Mouse (Mus musculus): Measurements from ENCODE around the gene Smad3. TPM values are rescaled to one million over a fixed set of nuclear protein-coding genes. Genes with fewer than 3 reads are reported as not detected.

Smad3 gene
- polyA plus RNA-seq, 1 experiment: 41.0 TPM

- DNase-seq: peak; percentile 38
- Histone ChIP-seq H3K4me1 (ENCODE audit: control insufficient read depth, insufficient read depth, low read length) (peaks cover 13% of the 10 kb centered on the region), H3K4me3 (replicated peaks; ENCODE audit: extremely low read depth, low read depth, low read length) (no peak overlapping the region)
- 53% methylated on average over 16 of the region's 16 CpGs for WGBS
- TF ChIP-seq CTCF (IDR thresholded peaks at IDR 0.05; ENCODE audit: insufficient read depth, low read length) (no peak), POLR2A (IDR thresholded peaks at IDR 0.05; ENCODE audit: borderline replicate concordance, extremely low read depth, low read depth, low read length) (no peak)
Measured at GRCm38 (mm10) chr9:63612565-63613515, 145.0 kb downstream of the Smad3 start.

- H3K4me1 ChIP-seq (ENCODE audit: control insufficient read depth, insufficient read depth, low read length): peaks cover 13% of the 10 kb centered on the region
- 45% methylated on average over 5 of the region's 5 CpGs for WGBS
- DNase-seq: no peak
- TF ChIP-seq CTCF (IDR thresholded peaks at IDR 0.05; ENCODE audit: insufficient read depth, low read length) (no peak), POLR2A (IDR thresholded peaks at IDR 0.05; ENCODE audit: borderline replicate concordance, extremely low read depth, low read depth, low read length) (no peak)
- no peak overlapping the region for H3K4me3 ChIP-seq (replicated peaks; ENCODE audit: extremely low read depth, low read depth, low read length)
Measured at GRCm38 (mm10) chr9:63611967-63612366, 145.8 kb downstream of the Smad3 start.

GRCm38 (mm10) chr9:63610841-63611366 is 146.9 kb downstream of the Smad3 start:
- Histone ChIP-seq H3K4me3 (replicated peaks; ENCODE audit: extremely low read depth, low read depth, low read length) (no peak overlapping the region), H3K4me1 (ENCODE audit: control insufficient read depth, insufficient read depth, low read length) (peaks cover 13% of the 10 kb centered on the region)
- no peak for DNase-seq
- 44% methylated on average over 13 of the region's 13 CpGs for WGBS
- TF ChIP-seq POLR2A (IDR thresholded peaks at IDR 0.05; ENCODE audit: borderline replicate concordance, extremely low read depth, low read depth, low read length) (no peak), CTCF (IDR thresholded peaks at IDR 0.05; ENCODE audit: insufficient read depth, low read length) (no peak)

- WGBS: 88% methylated on average over 6 of the region's 6 CpGs
- H3K4me1 ChIP-seq (ENCODE audit: control insufficient read depth, insufficient read depth, low read length): peaks cover 13% of the 10 kb centered on the region
- no peak for DNase-seq
- H3K4me3 ChIP-seq (replicated peaks; ENCODE audit: extremely low read depth, low read depth, low read length): no peak overlapping the region
- TF ChIP-seq CTCF (IDR thresholded peaks at IDR 0.05; ENCODE audit: insufficient read depth, low read length) (no peak), POLR2A (IDR thresholded peaks at IDR 0.05; ENCODE audit: borderline replicate concordance, extremely low read depth, low read depth, low read length) (no peak)
Measured at GRCm38 (mm10) chr9:63610231-63610630, 147.6 kb downstream of the Smad3 start.

GRCm38 (mm10) chr9:63609776-63610175 is 148.0 kb downstream of the Smad3 start:
- Histone ChIP-seq H3K4me3 (replicated peaks; ENCODE audit: extremely low read depth, low read depth, low read length) (no peak overlapping the region), H3K4me1 (ENCODE audit: control insufficient read depth, insufficient read depth, low read length) (peaks cover 13% of the 10 kb centered on the region)
- DNase-seq: no peak
- 93% methylated on average over 2 of the region's 2 CpGs for WGBS
- TF ChIP-seq CTCF (IDR thresholded peaks at IDR 0.05; ENCODE audit: insufficient read depth, low read length) (no peak), POLR2A (IDR thresholded peaks at IDR 0.05; ENCODE audit: borderline replicate concordance, extremely low read depth, low read depth, low read length) (no peak)

GRCm38 (mm10) chr9:63609246-63609645 is 148.5 kb downstream of the Smad3 start:
- Histone ChIP-seq H3K4me1 (ENCODE audit: control insufficient read depth, insufficient read depth, low read length) (peaks cover 13% of the 10 kb centered on the region), H3K4me3 (replicated peaks; ENCODE audit: extremely low read depth, low read depth, low read length) (no peak overlapping the region)
- no peak for DNase-seq
- WGBS: 84% methylated on average over 8 of the region's 8 CpGs
- TF ChIP-seq POLR2A (IDR thresholded peaks at IDR 0.05; ENCODE audit: borderline replicate concordance, extremely low read depth, low read depth, low read length) (no peak), CTCF (IDR thresholded peaks at IDR 0.05; ENCODE audit: insufficient read depth, low read length) (no peak)

GRCm38 (mm10) chr9:63608006-63608405 is 149.8 kb downstream of the Smad3 start:
- Histone ChIP-seq H3K4me1 (ENCODE audit: control insufficient read depth, insufficient read depth, low read length) (peaks cover 8% of the 10 kb centered on the region), H3K4me3 (replicated peaks; ENCODE audit: extremely low read depth, low read depth, low read length) (no peak overlapping the region)
- 77% methylated on average over 6 of the region's 6 CpGs for WGBS
- TF ChIP-seq POLR2A (IDR thresholded peaks at IDR 0.05; ENCODE audit: borderline replicate concordance, extremely low read depth, low read depth, low read length) (no peak), CTCF (IDR thresholded peaks at IDR 0.05; ENCODE audit: insufficient read depth, low read length) (no peak)
- no peak for DNase-seq

- DNase-seq: no peak
- no peak for TF ChIP-seq POLR2A (IDR thresholded peaks at IDR 0.05; ENCODE audit: borderline replicate concordance, extremely low read depth, low read depth, low read length)
- no peak for TF ChIP-seq CTCF (IDR thresholded peaks at IDR 0.05; ENCODE audit: insufficient read depth, low read length)
- 69% methylated on average over 2 of the region's 2 CpGs for WGBS
- Histone ChIP-seq H3K4me3 (replicated peaks; ENCODE audit: extremely low read depth, low read depth, low read length) (no peak overlapping the region), H3K4me1 (ENCODE audit: control insufficient read depth, insufficient read depth, low read length) (peaks cover 6% of the 10 kb centered on the region)
Measured at GRCm38 (mm10) chr9:63606594-63606993, 151.2 kb downstream of the Smad3 start.

- 44% methylated on average over 6 of the region's 6 CpGs for WGBS
- no peak for TF ChIP-seq POLR2A (IDR thresholded peaks at IDR 0.05; ENCODE audit: borderline replicate concordance, extremely low read depth, low read depth, low read length)
- no peak for TF ChIP-seq CTCF (IDR thresholded peaks at IDR 0.05; ENCODE audit: insufficient read depth, low read length)
- Histone ChIP-seq H3K4me3 (replicated peaks; ENCODE audit: extremely low read depth, low read depth, low read length) (no peak overlapping the region), H3K4me1 (ENCODE audit: control insufficient read depth, insufficient read depth, low read length) (peaks cover 3% of the 10 kb centered on the region)
- DNase-seq: no peak
Measured at GRCm38 (mm10) chr9:63603849-63604248, 153.9 kb downstream of the Smad3 start.
